Mouse (Mus musculus): ENCODE measurements at regions not wholly inside any gene's neighbourhood (a gene's known extent, or its start where the extent isn't known, plus 50 kb on each side); places are given as distances from the start of the nearest gene placed in this dataset.

- no peak for TF ChIP-seq CTCF (conservative IDR thresholded peaks at IDR 0.05; ENCODE audit: low read length)
- no peak for TF ChIP-seq POU5F1 (IDR thresholded peaks at IDR 0.05; ENCODE audit: borderline replicate concordance, low read length)
- no peak for TF ChIP-seq NANOG (IDR thresholded peaks at IDR 0.05; ENCODE audit: borderline replicate concordance, low read length)
Observed at GRCm38 (mm10) chr9:115844340-115844739, 64.9 kb upstream of the Gadl1 start.
